Mouse (Mus musculus): ENCODE measurements at regions not wholly inside any gene's neighbourhood (a gene's known extent, or its start where the extent isn't known, plus 50 kb on each side); places are given as distances from the start of the nearest gene placed in this dataset.
A peak's percentile ranks its signal among the peaks of the same experiment; 100 is the strongest.
"Not testable (repeated sequence)": the region's sequence is repeated elsewhere in the genome, so short reads cannot be mapped to it uniquely, and the experiment has no call there.

- H3K4me1 ChIP-seq (replicated peaks; ENCODE audit: low read depth, low read length); H3K27me3 ChIP-seq (ENCODE audit: insufficient read depth, low read length); H3K36me3 ChIP-seq (ENCODE audit: insufficient read depth, low read length); H3K4me3 ChIP-seq (replicated peaks; ENCODE audit: low read length): not testable (repeated sequence)
- H3K9me3 ChIP-seq (ENCODE audit: low read length) = peaks cover 23% of the 10 kb centered on the region
These were observed 197.9 kb downstream of the Samd9l start for GRCm38 (mm10) chr6:3201507-3201906.

GRCm38 (mm10) chr6:3201107-3201506, 198.3 kb downstream of the Samd9l start:
- TF ChIP-seq CTCF (conservative IDR thresholded peaks at IDR 0.05; ENCODE audit: low read length) = no peak
- TF ChIP-seq POU5F1 (IDR thresholded peaks at IDR 0.05; ENCODE audit: borderline replicate concordance, low read length) = no peak
- TF ChIP-seq NANOG (IDR thresholded peaks at IDR 0.05; ENCODE audit: borderline replicate concordance, low read length) = no peak
- Histone ChIP-seq H3K4me3 (replicated peaks; ENCODE audit: low read length) (no peak overlapping the region), H3K27me3 (ENCODE audit: insufficient read depth, low read length) (no peaks in the 10 kb centered on the region)

GRCm38 (mm10) chr6:3200586-3200985, 198.8 kb downstream of the Samd9l start:
- not testable (repeated sequence) for H3K4me3 ChIP-seq (replicated peaks; ENCODE audit: low read length); H3K27me3 ChIP-seq (ENCODE audit: insufficient read depth, low read length); H3K36me3 ChIP-seq (ENCODE audit: insufficient read depth, low read length); H3K4me1 ChIP-seq (replicated peaks; ENCODE audit: low read depth, low read length)
- H3K9me3 ChIP-seq (ENCODE audit: low read length) = peaks cover 13% of the 10 kb centered on the region

More at GRCm38 (mm10) chr6:3201107-3201506, 198.3 kb downstream of the Samd9l start:
- no peaks in the 10 kb centered on the region for H3K36me3 ChIP-seq (ENCODE audit: insufficient read depth, low read length)
- H3K9me3 ChIP-seq (ENCODE audit: low read length) = peaks cover 19% of the 10 kb centered on the region
- no peaks in the 10 kb centered on the region for H3K4me1 ChIP-seq (replicated peaks; ENCODE audit: low read depth, low read length)

GRCm38 (mm10) chr6:3192424-3192820, 206.9 kb downstream of the Samd9l start:
- not testable (repeated sequence) for H3K9me3 ChIP-seq (ENCODE audit: low read length); H3K4me3 ChIP-seq (replicated peaks; ENCODE audit: low read length); H3K4me1 ChIP-seq (replicated peaks; ENCODE audit: low read depth, low read length); H3K27me3 ChIP-seq (ENCODE audit: insufficient read depth, low read length); H3K36me3 ChIP-seq (ENCODE audit: insufficient read depth, low read length)

GRCm38 (mm10) chr6:3191695-3192423, 207.5 kb downstream of the Samd9l start:
- not testable (repeated sequence) for H3K9me3 ChIP-seq (ENCODE audit: low read length); H3K4me1 ChIP-seq (replicated peaks; ENCODE audit: low read depth, low read length); H3K4me3 ChIP-seq (replicated peaks; ENCODE audit: low read length); H3K36me3 ChIP-seq (ENCODE audit: insufficient read depth, low read length); H3K27me3 ChIP-seq (ENCODE audit: insufficient read depth, low read length)

- TF ChIP-seq NANOG (IDR thresholded peaks at IDR 0.05; ENCODE audit: borderline replicate concordance, low read length) (no peak), CTCF (conservative IDR thresholded peaks at IDR 0.05; ENCODE audit: low read length) (peak; percentile 98), POU5F1 (IDR thresholded peaks at IDR 0.05; ENCODE audit: borderline replicate concordance, low read length) (no peak)
- H3K4me3 ChIP-seq (replicated peaks; ENCODE audit: low read length) = peak overlapping the region; percentile 81
- H3K4me1 ChIP-seq (replicated peaks; ENCODE audit: low read depth, low read length) = peaks cover 16% of the 10 kb centered on the region
- no peaks in the 10 kb centered on the region for H3K9me3 ChIP-seq (ENCODE audit: low read length)
- H3K27me3 ChIP-seq (ENCODE audit: insufficient read depth, low read length) = peaks cover 7% of the 10 kb centered on the region
- no peaks in the 10 kb centered on the region for H3K36me3 ChIP-seq (ENCODE audit: insufficient read depth, low read length)
These were observed 215.6 kb downstream of the Samd9l start for GRCm38 (mm10) chr6:3183819-3184199.

GRCm38 (mm10) chr6:3182889-3183818, 216.2 kb downstream of the Samd9l start:
- Histone ChIP-seq H3K4me3 (replicated peaks; ENCODE audit: low read length) (peak overlapping the region; percentile 81), H3K36me3 (ENCODE audit: insufficient read depth, low read length) (no peaks in the 10 kb centered on the region), H3K9me3 (ENCODE audit: low read length) (no peaks in the 10 kb centered on the region)

GRCm38 (mm10) chr6:3182424-3182841, 216.9 kb downstream of the Samd9l start:
- not testable (repeated sequence) for H3K27me3 ChIP-seq (ENCODE audit: insufficient read depth, low read length); H3K36me3 ChIP-seq (ENCODE audit: insufficient read depth, low read length); H3K9me3 ChIP-seq (ENCODE audit: low read length)
- peaks cover 16% of the 10 kb centered on the region for H3K4me1 ChIP-seq (replicated peaks; ENCODE audit: low read depth, low read length)
- H3K4me3 ChIP-seq (replicated peaks; ENCODE audit: low read length) = peak overlapping the region; percentile 81

More at GRCm38 (mm10) chr6:3182889-3183818, 216.2 kb downstream of the Samd9l start:
- Histone ChIP-seq H3K4me1 (replicated peaks; ENCODE audit: low read depth, low read length) (peaks cover 16% of the 10 kb centered on the region), H3K27me3 (ENCODE audit: insufficient read depth, low read length) (peaks cover 7% of the 10 kb centered on the region)
- peak; percentile 22; the same call in 1 of the 2 replicates for TF ChIP-seq NANOG (IDR thresholded peaks at IDR 0.05; ENCODE audit: borderline replicate concordance, low read length)
- no peak for TF ChIP-seq CTCF (conservative IDR thresholded peaks at IDR 0.05; ENCODE audit: low read length)
- peak; percentile 12; the same call in 1 of the 2 replicates for TF ChIP-seq POU5F1 (IDR thresholded peaks at IDR 0.05; ENCODE audit: borderline replicate concordance, low read length)

GRCm38 (mm10) chr6:3179603-3180348, 219.6 kb downstream of the Samd9l start:
- H3K4me1 ChIP-seq (replicated peaks; ENCODE audit: low read depth, low read length) = peaks cover 16% of the 10 kb centered on the region
- H3K27me3 ChIP-seq (ENCODE audit: insufficient read depth, low read length); H3K4me3 ChIP-seq (replicated peaks; ENCODE audit: low read length); H3K36me3 ChIP-seq (ENCODE audit: insufficient read depth, low read length); H3K9me3 ChIP-seq (ENCODE audit: low read length): not testable (repeated sequence)

GRCm38 (mm10) chr6:3169479-3169878, 229.9 kb downstream of the Samd9l start:
- not testable (repeated sequence) for H3K4me1 ChIP-seq (replicated peaks; ENCODE audit: low read depth, low read length); H3K9me3 ChIP-seq (ENCODE audit: low read length); H3K36me3 ChIP-seq (ENCODE audit: insufficient read depth, low read length); H3K27me3 ChIP-seq (ENCODE audit: insufficient read depth, low read length); H3K4me3 ChIP-seq (replicated peaks; ENCODE audit: low read length)

GRCm38 (mm10) chr6:3166149-3166548, 233.2 kb downstream of the Samd9l start:
- not testable (repeated sequence) for H3K4me3 ChIP-seq (replicated peaks; ENCODE audit: low read length); H3K4me1 ChIP-seq (replicated peaks; ENCODE audit: low read depth, low read length); H3K36me3 ChIP-seq (ENCODE audit: insufficient read depth, low read length); H3K9me3 ChIP-seq (ENCODE audit: low read length); H3K27me3 ChIP-seq (ENCODE audit: insufficient read depth, low read length)

- not testable (repeated sequence) for H3K9me3 ChIP-seq (ENCODE audit: low read length); H3K4me3 ChIP-seq (replicated peaks; ENCODE audit: low read length); H3K4me1 ChIP-seq (replicated peaks; ENCODE audit: low read depth, low read length); H3K27me3 ChIP-seq (ENCODE audit: insufficient read depth, low read length); H3K36me3 ChIP-seq (ENCODE audit: insufficient read depth, low read length)
These were observed 247.5 kb downstream of the Samd9l start for GRCm38 (mm10) chr6:3151901-3152300.
